Mouse (Mus musculus): ENCODE measurements around the gene Nt5dc2. TPM values are rescaled to one million over a fixed set of nuclear protein-coding genes. Genes with fewer than 3 reads are reported as not detected.

The Nt5dc2 gene
- total RNA-seq, 1 experiment from 2014 or later: 39.5 TPM

- no peak for DNase-seq
These were observed 3.5 kb downstream of the Nt5dc2 start for GRCm38 (mm10) chr14:31134015-31135000.

- no peak for DNase-seq
These were observed 4.9 kb downstream of the Nt5dc2 start for GRCm38 (mm10) chr14:31135495-31136410.

- no peak for DNase-seq
These were observed 5.8 kb downstream of the Nt5dc2 start for GRCm38 (mm10) chr14:31136411-31137280.

- DNase-seq: no peak
These were observed 6.4 kb downstream of the Nt5dc2 start for GRCm38 (mm10) chr14:31137281-31137595.

GRCm38 (mm10) chr14:31137791-31138190 lies 6.9 kb downstream of the Nt5dc2 start:
- no peak for DNase-seq

- no peak for DNase-seq
These were observed 7.5 kb downstream of the Nt5dc2 start for GRCm38 (mm10) chr14:31138219-31138896.

- DNase-seq: peak; percentile 1
These were observed 8.1 kb downstream of the Nt5dc2 start for GRCm38 (mm10) chr14:31138897-31139429.

GRCm38 (mm10) chr14:31139666-31140065 lies 8.8 kb downstream of the Nt5dc2 start:
- no peak for DNase-seq

GRCm38 (mm10) chr14:31140141-31140540 lies 9.3 kb downstream of the Nt5dc2 start:
- no peak for DNase-seq

GRCm38 (mm10) chr14:31141011-31141410 lies 10.2 kb downstream of the Nt5dc2 start:
- no peak for DNase-seq

- no peak for DNase-seq
These were observed 14.8 kb downstream of the Nt5dc2 start for GRCm38 (mm10) chr14:31145694-31146093.

GRCm38 (mm10) chr14:31160196-31161150 lies 29.6 kb downstream of the Nt5dc2 start:
- no peak for DNase-seq

- DNase-seq: no peak
These were observed 30.3 kb downstream of the Nt5dc2 start for GRCm38 (mm10) chr14:31161191-31161590.

GRCm38 (mm10) chr14:31161638-31162037 lies 30.8 kb downstream of the Nt5dc2 start:
- no peak for DNase-seq

GRCm38 (mm10) chr14:31164067-31164466 lies 33.2 kb downstream of the Nt5dc2 start:
- DNase-seq: no peak

GRCm38 (mm10) chr14:31165010-31165409 lies 34.2 kb downstream of the Nt5dc2 start:
- DNase-seq: no peak

GRCm38 (mm10) chr14:31165458-31165857 lies 34.6 kb downstream of the Nt5dc2 start:
- no peak for DNase-seq

- no peak for DNase-seq
These were observed 35.3 kb downstream of the Nt5dc2 start for GRCm38 (mm10) chr14:31165991-31166630.

- no peak for DNase-seq
These were observed 36.0 kb downstream of the Nt5dc2 start for GRCm38 (mm10) chr14:31166827-31167226.
